Mouse (Mus musculus): ENCODE results near the gene Nck2. TPM values are rescaled to one million over a fixed set of nuclear protein-coding genes. Genes with fewer than 3 reads are reported as not detected.

Gene Nck2
- 10 to 100 TPM; 26.7 to 37.1 (median 29.9) TPM for total RNA-seq (2022)

GRCm38 (mm10) chr1:43444531-43444930 is at the start of gene Nck2:
Gene Nck2, plus strand, starts transcription at chr1:43444579.
- DNase-seq, result no peak

- no peak for DNase-seq
These were observed 49.3 kb upstream of the Nck2 start for GRCm38 (mm10) chr1:43395040-43395439.

GRCm38 (mm10) chr1:43395799-43396198 is 48.6 kb upstream of the Nck2 start:
- DNase-seq, result no peak

GRCm38 (mm10) chr1:43396522-43396921 is 47.9 kb upstream of the Nck2 start:
- no peak for DNase-seq

- DNase-seq, result no peak
These were observed 47.3 kb upstream of the Nck2 start for GRCm38 (mm10) chr1:43397096-43397495.

- DNase-seq, result no peak
These were observed 45.4 kb upstream of the Nck2 start for GRCm38 (mm10) chr1:43398738-43399601.

GRCm38 (mm10) chr1:43399602-43400216 is 44.7 kb upstream of the Nck2 start:
- DNase-seq, result no peak

- no peak for DNase-seq
These were observed 43.7 kb upstream of the Nck2 start for GRCm38 (mm10) chr1:43400655-43401054.

GRCm38 (mm10) chr1:43403341-43403740 is 41.0 kb upstream of the Nck2 start:
- no peak for DNase-seq

- no peak for DNase-seq
These were observed 39.4 kb upstream of the Nck2 start for GRCm38 (mm10) chr1:43404693-43405678.

- DNase-seq, result no peak
These were observed 35.4 kb upstream of the Nck2 start for GRCm38 (mm10) chr1:43409019-43409418.

GRCm38 (mm10) chr1:43412825-43413224 is 31.6 kb upstream of the Nck2 start:
- DNase-seq, result no peak

GRCm38 (mm10) chr1:43413298-43413697 is 31.1 kb upstream of the Nck2 start:
- DNase-seq, result no peak

GRCm38 (mm10) chr1:43413749-43414148 is 30.6 kb upstream of the Nck2 start:
- DNase-seq, result no peak

- no peak for DNase-seq
These were observed 30.2 kb upstream of the Nck2 start for GRCm38 (mm10) chr1:43414228-43414627.

GRCm38 (mm10) chr1:43414971-43415370 is 29.4 kb upstream of the Nck2 start:
- DNase-seq, result no peak

- DNase-seq, result no peak
These were observed 21.2 kb upstream of the Nck2 start for GRCm38 (mm10) chr1:43422969-43423748.

- DNase-seq, result no peak
These were observed 17.9 kb upstream of the Nck2 start for GRCm38 (mm10) chr1:43426526-43426925.

- DNase-seq, result no peak
These were observed 17.3 kb upstream of the Nck2 start for GRCm38 (mm10) chr1:43426993-43427535.

- no peak for DNase-seq
These were observed 14.2 kb upstream of the Nck2 start for GRCm38 (mm10) chr1:43429924-43430876.

All from adrenal gland, adult 8-10 months (tissue).